Mouse (Mus musculus): Measurements from ENCODE around the gene Gm21983.

Gm21983 gene

DNA sequence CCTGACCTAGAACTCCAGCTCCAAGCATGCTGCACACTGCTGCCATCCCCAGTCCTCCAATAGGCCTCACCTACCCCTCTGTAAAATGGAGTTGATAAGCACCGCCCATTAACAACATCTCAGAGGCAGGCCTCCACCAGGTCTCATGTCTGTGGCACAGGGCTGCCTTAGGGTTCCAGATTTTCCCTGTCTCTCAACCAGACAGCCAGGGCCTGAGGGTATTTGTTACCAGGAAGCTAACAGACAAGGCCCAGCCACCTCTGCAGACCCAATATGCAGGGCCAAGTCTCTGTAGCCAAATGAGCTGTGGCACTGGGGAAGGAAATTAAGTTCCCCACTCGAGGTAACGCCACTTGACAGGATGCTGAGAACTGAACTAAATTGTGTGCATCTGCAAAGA is 20.0 kb downstream of the Gm21983 start:
- DNase-seq (ENCODE audit: low spot score in 2 of 2), result no peak

DNA sequence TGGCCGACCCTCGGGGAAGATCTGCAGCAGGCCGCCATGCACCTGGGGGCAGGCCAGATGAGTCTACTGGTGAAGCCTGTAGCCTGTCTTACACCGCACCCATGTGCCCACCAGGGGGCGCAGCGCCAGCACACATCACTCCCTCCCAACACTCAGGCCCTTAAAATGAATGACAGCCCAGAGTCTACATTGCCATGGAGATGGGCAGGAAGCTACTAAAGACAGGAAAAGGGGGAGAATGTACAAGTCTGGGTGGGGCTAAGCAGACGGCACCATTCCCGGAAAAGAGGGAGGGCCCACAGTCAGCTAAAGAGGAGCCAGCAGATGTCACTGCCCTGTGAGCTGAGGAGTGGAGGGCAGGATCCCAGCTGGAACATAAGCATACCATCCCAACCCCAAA is 21.0 kb downstream of the Gm21983 start:
- peak; percentile 85 to 93 for DNase-seq (ENCODE audit: low spot score in 2 of 2)

DNA sequence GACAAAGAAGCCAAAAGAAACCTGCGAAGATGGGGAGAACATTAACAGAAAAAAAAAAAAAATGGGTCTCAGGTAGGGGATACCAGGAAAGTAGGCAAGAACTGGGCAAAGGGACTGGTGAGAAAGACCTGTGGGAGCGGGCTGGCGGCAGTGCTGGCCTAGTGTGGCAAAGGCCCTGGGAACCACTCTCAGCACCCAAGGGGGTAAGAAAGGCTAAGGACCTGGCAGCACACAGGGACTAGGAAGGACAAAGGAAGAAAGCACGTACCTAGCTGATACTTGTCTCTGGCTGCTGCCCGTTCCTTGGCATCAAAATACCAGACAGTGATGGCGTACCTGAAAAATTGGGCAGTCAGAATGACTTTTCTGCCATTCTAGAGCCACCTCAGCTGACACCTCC is 21.6 kb downstream of the Gm21983 start:
- DNase-seq (ENCODE audit: low spot score in 2 of 2), result no peak

DNA sequence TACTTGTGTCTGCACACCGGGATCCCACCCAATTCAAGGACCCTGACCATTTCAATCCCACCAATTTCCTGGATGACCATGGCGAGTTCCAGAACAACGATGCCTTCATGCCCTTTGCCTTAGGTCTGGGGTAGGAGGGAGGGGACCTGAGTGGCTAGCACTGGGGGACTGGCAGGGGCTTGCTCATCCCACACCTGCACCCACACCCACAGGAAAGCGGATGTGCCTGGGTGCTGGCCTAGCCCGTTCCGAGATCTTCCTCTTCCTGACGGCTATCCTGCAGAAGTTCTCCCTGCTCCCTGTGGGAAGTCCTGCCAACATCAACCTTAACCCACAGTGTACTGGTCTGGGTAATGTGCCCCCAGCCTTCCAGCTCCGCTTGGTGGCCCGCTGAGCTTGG is 22.7 kb downstream of the Gm21983 start:
- peak in 1 of 2 experiments; percentile 19 for DNase-seq (ENCODE audit: low spot score in 2 of 2)

DNA sequence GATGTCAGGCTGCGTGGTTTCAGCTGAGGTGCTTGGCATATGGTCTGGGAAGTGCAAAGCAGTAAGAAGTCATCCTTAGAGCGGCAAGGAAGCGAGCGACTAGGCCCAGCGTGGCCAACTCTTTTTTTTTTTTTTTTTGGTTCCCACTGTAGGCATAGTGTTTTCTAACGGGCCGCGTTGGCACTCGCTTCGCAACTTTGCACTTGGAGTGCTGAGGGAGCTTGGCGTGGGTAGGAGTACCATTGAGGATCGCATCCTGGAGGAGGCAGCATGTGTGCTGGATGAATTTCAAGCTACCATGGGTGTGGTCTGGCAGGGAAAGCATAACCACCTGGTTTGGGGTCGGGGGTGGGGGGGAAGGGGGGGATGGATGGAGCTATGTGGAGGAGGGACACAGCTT is 24.9 kb downstream of the Gm21983 start:
- no peak for DNase-seq (ENCODE audit: low spot score in 2 of 2)

DNA sequence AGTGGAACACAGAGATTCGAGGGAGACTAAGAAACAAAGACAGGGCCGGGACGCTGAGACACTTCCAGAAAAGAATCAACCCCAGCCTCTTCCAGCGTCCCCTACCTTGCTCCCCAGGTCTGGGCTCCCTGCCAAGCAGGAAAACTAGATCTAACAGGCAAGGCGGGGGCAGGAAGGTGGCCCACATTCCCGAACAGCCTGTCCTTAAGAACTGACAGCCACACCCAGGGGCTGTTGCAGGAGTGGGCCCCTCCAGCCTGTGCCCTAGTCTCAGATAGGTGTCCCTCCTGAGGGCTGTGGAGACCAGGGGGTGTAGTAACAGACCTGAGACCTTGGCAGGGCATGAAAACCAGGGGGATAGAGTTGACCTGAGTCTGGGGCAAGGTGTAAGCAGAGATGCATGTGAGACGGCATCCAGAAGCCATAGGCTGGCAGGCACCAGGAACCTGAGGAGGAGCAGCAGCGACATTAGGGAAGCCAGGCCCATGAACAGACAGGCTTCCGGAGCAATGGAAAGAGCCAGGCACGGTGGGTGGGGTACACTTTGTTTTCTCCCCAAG is 27.6 kb downstream of the Gm21983 start, which contains the start of gene Cyp2t4:
Gene Cyp2t4 (plus strand): TSS at position 510 of the 560 bp plus-strand sequence.
- no peak for DNase-seq (ENCODE audit: low spot score in 2 of 2)

DNA sequence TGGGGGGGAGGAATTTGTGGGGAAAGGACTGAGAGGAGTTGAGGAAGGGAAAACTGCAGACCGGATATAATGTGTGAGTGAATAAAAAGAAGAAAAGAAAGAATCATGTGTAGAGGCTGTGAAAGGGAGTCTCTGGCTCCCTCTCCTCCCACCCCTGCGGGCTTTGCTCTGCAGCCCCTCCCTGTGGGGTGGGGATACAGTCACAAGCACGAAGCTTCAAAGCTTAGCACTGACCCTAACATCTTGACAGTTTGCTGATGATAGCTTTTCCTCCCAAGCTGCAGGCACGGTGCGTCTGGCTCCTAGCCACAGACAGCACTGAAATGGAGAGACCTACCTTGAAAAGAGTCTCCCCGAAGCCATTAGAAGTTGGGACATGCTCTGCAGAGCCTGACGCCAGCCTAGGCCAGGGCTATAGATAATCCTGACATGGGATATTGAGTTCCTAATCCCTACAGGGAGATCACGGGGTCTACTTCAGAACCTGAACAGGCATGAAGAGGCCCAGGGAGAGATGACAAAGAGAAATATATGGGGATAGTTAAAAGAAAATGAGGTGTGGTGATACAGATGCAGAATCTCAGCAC is 44.4 kb downstream of the Gm21983 start:
- DNase-seq (ENCODE audit: low spot score in 2 of 2), result no peak

DNA sequence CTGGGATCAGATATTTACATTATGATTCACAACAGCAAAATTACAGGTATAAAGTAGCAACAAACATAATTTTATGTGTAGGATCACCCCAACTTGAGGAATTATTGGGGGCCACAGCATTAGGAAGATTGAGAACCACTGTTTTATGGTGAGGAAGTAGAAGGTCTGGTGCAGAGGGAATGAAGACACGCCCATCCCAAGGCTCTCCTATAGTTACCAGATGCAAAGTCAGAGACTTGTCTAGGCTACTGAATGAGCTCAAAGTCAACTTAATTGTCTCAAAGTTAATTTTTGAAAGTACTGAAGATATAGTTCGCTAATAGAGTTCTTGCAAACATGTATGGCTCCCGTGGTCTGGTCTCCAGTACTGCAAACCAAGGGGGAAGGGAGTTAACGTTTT is 47.1 kb downstream of the Gm21983 start:
- no peak for DNase-seq (ENCODE audit: low spot score in 2 of 2)

DNA sequence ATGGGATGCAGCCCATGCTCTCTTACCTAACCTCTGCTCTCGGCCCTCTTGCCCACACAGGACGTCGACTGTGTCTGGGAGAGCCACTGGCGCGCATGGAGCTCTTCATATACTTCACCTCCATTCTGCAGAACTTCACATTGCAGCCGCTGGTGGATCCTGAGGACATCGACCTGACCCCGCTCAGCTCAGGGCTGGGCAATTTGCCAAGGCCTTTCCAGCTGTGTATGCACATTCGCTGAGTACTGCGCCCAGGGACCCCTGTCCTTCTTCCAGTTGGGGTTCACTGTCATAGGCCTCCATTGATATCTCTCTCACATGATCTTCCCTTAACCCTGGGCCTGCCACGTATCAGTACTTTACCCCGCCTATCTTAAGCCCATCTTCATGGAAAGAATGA is 47.7 kb downstream of the Gm21983 start:
- DNase-seq (ENCODE audit: low spot score in 2 of 2), result no peak

DNA sequence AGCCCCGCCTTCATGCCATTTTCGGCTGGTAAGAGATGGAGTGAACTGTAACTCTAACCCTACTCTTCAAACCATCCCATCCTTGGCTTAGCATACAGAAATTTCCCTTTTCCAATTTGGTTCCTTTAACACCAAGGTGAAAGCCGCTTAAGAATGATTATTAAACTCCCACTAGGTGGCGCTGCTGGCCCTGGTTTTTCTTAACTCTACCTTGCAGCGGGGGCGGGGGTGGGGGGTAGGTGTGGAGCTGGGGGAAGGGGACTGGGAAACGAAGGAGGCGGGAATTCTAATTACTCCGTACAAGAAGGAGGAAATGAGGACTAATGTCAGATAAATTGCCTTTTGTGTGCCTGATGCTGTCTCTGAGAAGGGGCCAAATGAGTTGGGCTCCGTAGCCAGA is 48.3 kb downstream of the Gm21983 start:
- no peak for DNase-seq (ENCODE audit: low spot score in 2 of 2)

DNA sequence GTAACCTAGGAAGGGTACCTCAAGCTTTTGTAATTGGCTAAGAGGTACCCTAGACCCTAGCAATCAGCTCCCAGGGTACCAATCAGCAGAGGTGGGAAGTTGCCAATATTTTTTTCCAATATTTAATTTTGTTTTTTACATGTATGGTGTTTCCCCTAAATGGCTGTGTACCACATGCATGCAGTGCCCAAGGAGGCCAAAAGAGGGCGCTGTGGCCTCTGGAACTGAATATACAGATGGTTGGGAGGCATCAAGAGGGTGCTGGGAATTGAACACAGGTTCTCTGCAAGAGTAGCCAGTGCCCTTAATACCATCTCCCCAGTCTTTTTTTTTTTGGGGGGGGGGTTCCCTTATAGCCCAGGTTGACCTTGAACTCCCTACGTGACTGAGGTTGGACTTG is 49.5 kb downstream of the Gm21983 start:
- DNase-seq (ENCODE audit: low spot score in 2 of 2), result no peak

DNA sequence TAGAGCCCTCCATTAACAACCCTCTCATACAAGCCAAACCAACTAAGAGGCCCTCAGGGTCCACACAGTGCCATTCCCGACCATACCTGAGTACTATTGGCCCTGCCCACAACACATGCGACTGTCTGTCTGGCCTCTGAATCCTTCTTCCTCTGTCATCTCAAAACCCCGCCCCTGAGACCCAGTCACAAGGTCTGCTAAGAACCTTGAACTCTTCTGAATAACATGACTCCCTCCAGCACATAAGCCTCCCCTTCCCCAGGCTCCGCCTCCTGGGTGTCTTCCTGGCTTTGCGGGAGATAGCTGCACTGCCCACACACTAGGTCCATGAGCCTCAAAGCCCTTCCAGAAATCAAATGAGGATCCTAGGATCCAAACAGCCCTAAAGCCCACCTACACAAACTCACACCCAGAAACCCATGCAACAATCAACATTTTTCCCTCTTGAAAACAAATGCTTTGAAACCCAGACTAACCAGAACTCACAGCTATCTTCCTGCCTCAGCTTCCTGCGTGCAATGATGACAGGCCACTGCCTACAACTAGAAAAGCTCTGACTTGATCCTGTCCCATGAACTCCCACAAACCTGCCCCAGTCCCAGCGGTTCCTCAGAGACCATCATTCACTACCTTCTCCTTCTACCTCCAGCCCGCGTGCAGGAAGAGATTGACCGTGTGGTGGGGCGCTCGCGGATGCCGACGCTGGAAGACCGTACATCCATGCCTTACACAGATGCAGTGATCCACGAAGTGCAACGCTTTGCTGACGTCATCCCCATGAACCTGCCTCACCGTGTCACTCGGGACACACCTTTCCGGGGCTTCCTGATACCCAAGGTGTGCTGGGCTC is 50.1 kb downstream of the Gm21983 start:
- no peak for DNase-seq (ENCODE audit: low spot score in 2 of 2)

DNA sequence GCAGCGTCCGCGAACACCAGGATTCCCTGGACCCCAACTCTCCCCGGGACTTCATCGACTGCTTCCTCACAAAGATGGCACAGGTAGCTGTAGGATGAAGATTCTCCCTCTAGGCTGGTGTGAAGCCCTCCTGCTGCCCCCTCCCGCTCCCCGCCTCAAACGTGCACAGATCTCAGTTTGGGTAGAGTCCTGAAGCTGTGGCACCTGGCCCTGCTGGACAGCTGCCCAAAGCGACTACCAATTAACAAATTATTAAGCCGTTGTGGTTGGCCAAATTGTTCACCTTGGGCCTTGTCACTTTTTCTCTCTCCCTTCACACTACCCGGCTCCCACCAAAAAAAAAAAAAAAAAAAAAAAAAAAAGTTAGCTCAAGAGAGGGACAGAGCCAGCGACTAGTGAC is 51.1 kb downstream of the Gm21983 start:
- DNase-seq (ENCODE audit: low spot score in 2 of 2), result no peak

DNA sequence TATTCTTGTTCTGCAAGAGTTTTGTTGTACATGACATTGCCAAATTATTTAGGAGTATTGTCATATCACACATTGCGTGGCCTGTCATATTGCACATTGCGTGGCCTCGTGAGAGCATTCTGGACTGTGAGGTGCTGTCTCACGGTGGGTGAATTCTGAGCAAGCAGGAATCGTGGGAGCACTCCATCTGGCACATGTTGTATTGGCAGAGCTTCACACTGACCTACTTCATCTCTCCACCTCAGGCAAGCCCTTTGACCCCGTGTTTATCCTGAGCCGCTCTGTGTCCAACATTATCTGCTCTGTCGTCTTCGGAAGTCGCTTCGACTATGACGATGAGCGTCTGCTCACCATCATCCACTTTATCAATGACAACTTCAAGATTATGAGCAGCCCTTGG is 51.9 kb downstream of the Gm21983 start:
- DNase-seq (ENCODE audit: low spot score in 2 of 2), result no peak

DNA sequence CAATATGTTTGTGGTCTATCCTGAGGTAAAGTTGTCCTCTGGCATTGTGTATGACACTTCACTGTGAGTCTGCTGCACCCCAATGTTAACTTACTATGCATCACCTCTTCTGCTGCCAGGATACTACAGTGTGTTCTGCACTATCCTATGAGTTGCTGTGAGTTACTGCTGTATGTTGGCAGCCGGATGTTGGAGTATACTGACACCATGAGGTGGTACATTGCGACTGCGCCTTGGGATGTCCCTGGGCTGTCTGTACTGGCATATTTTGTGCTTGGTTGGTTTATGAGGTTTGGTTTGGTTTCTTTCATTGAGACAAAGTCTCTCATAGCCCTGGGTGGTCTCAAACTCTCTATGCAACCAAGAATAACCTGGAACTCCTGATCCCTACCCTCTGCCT is 52.7 kb downstream of the Gm21983 start:
- DNase-seq (ENCODE audit: low spot score in 2 of 2), result peak in 1 of 2 experiments; percentile 31

DNA sequence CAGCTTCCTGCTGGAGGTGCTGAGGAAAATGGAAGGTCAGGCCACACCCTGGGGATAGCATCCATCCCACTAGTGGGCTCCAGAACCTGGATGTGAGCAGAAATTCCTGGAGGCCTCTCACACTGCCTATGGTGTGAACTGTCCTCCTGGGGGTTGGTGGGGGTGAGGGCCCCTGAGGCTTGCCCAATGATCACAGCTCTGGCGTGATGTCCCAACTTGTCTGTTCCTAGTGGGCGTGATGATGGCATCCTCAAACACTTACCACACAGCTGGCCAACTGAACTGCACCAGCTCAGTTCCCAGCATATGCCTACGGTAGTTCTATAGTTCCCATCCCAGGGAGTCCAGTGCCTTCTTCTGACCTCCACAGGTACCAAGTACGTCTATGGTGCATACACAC is 55.9 kb downstream of the Gm21983 start:
- no peak for DNase-seq (ENCODE audit: low spot score in 2 of 2)

DNA sequence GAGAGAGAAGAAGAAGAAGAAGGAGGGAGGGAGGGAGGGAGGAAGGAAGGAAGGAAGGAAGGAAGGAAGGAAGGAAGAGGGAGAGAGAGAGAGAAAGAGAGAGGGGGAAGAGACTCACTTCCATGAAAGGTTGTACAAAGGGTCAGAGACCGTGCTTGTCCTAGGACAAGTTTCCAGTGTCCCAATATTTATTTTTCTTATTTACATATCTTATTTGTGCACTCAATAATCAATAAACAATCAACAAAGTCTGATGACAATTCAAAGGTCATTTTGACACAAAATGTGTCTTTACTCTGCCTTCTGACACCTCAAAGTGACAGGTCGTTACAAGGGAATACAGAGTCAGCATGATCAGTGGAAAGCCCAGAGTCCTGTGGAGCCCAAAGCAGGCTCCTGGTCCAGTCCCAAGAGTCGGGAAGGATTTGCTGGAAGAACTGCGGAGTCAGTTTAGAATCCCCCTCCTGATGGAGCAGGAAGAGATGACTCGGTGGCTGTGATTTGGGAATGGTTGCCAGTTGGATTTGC is 56.5 kb downstream of the Gm21983 start:
- DNase-seq (ENCODE audit: low spot score in 2 of 2), result no peak

DNA sequence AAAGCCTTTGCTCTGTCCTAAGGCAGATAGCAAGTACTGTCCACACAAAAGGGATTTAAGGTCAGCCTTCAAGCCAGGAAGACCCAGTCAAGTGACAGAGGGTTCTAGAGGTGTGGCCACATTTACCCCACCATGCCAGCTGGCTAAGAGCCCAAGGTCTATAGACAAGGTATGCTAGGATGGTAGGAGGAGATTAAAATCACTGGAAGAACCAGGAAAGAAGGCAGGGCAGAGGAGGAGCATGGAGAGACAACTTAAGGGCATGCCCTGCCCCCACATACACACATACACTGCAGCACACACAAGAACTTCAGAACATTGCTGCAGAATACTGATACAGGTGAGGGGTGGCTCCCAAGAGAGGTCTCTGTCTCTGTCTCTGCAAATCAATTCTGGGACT is 61.2 kb downstream of the Gm21983 start, which contains the start of gene Cyp2f2:
Gene Cyp2f2 (plus strand): TSS at position 234 of the 400 bp plus-strand sequence.
- no peak for DNase-seq (ENCODE audit: low spot score in 2 of 2)

All from frontal cortex, postnatal 10 days (tissue).